Mouse (Mus musculus): ENCODE results near the gene Snta1.

- TF ChIP-seq POLR2A (IDR thresholded peaks at IDR 0.05; ENCODE audit: low read depth, low read length): no peak
- no peak for TF ChIP-seq CTCF (IDR thresholded peaks at IDR 0.05; ENCODE audit: extremely low read depth, insufficient read length, insufficient replicate concordance, low read depth, low read length)
Measured at GRCm38 (mm10) chr2:154419631-154420515, 12.0 kb upstream of the Snta1 start.

All from small intestine, adult 2 months (tissue).